In the genomic region with DNA sequence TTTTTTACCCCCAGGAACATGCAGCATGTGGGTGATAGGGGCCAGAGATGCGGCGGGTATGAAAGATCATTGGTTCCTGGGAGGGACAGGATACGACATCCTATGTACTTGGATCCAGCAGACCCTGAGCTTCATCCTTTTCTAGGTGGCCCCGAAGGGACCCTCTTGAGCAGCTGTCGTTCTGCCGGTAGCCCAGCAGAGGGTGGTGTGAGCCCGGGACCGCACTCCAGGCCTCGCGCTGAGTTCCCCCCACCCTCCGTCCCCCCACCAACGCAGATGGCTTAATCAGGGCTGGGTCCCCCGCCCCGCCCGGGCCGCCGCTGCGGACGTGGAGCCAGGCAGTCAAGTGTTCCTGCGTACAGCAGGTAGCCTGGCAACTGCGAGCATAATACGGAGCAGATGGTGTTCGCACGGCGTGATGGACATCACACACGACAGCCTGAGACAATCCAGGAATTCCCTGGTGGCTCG, we compare ENCODE assay signal across 8 mouse cellular contexts. TPM values are rescaled to one million over a fixed set of nuclear protein-coding genes. Genes with fewer than 3 reads are reported as not detected.
A peak's percentile ranks its signal among the peaks of the same experiment; 100 is the strongest.
DNase-seq lines count a peak whose midpoint lies in the region; ATAC-seq lines count a peak whose summit lies in the region.

No protein-coding gene starts in this region.

- H3K4me3 ChIP-seq in embryonic facial prominence, embryonic 14.5 days (ENCODE audit: low read depth, low read length) = peak overlapping the region; percentile 40
- peak overlapping the region; percentile 43 for H3K4me3 ChIP-seq in limb, embryonic 13.5 days
- H3K4me3 ChIP-seq in midbrain, embryonic 16.5 days (ENCODE audit: low read depth, low read length) = peak overlapping the region; percentile 35

- 1% methylated on average over 23 of the region's 27 CpGs for WGBS in embryonic facial prominence, embryonic 14.5 days
- WGBS in limb, embryonic 13.5 days = under 1% methylated on average over 27 of the region's 27 CpGs
- 0% methylated on average over 27 of the region's 27 CpGs for WGBS in midbrain, embryonic 16.5 days

- H3K27me3 ChIP-seq in embryonic facial prominence, embryonic 14.5 days (replicated peaks; ENCODE audit: control insufficient read depth, insufficient read depth, low read length) = no peaks in the 10 kb centered on the region
- H3K27me3 ChIP-seq in limb, embryonic 13.5 days = 0 out of 2 replicates have a peak, but pooled peaks cover 3% of the 10 kb centered on the region
- H3K27me3 ChIP-seq in midbrain, embryonic 16.5 days (ENCODE audit: control insufficient read depth, insufficient read depth, low read depth, low read length) = no peaks in the 10 kb centered on the region

- peaks cover 23% of the 10 kb centered on the region for H3K4me1 ChIP-seq in embryonic facial prominence, embryonic 14.5 days (ENCODE audit: control insufficient read depth, insufficient read depth, low read length)
- peaks cover 49% of the 10 kb centered on the region for H3K4me1 ChIP-seq in limb, embryonic 13.5 days
- peaks cover 29% of the 10 kb centered on the region for H3K4me1 ChIP-seq in midbrain, embryonic 16.5 days (ENCODE audit: control insufficient read depth, insufficient read depth, low read length)

- peak; percentile 95 for ATAC-seq in embryonic facial prominence, embryonic 14.5 days (ENCODE audit: low read depth)
- peak; percentile 89 for ATAC-seq in limb, embryonic 13.5 days (ENCODE audit: low FRiP score, low read depth)
- ATAC-seq in midbrain, embryonic 16.5 days = peak; percentile 96

- H3K4me2 ChIP-seq in embryonic facial prominence, embryonic 14.5 days (ENCODE audit: low read depth, low read length) = peak overlapping the region; percentile 74
- H3K4me2 ChIP-seq in limb, embryonic 13.5 days (replicated peaks) = peak overlapping the region; percentile 78
- peak overlapping the region; percentile 68 for H3K4me2 ChIP-seq in midbrain, embryonic 16.5 days (ENCODE audit: low read length)

- no peaks in the 10 kb centered on the region for H3K9me3 ChIP-seq in embryonic facial prominence, embryonic 14.5 days (ENCODE audit: control insufficient read depth, low read length)
- no peaks in the 10 kb centered on the region for H3K9me3 ChIP-seq in limb, embryonic 13.5 days
- no peaks in the 10 kb centered on the region for H3K9me3 ChIP-seq in midbrain, embryonic 16.5 days (replicated peaks; ENCODE audit: control insufficient read depth, low read length, poor library complexity, severe bottlenecking)

- H3K27ac ChIP-seq in embryonic facial prominence, embryonic 14.5 days (replicated peaks; ENCODE audit: low read depth, low read length) = peak overlapping the region; percentile 81
- peak overlapping the region; percentile 72; the same call in 1 of the 2 replicates for H3K27ac ChIP-seq in limb, embryonic 13.5 days
- H3K27ac ChIP-seq in midbrain, embryonic 16.5 days (ENCODE audit: low read length) = peak overlapping the region; percentile 93

- peak; percentile 30 to 50 for DNase-seq in urinary bladder, adult 18-20 months (ENCODE audit: low spot score in 2 of 2)
- DNase-seq in urinary bladder, postnatal 10 days (ENCODE audit: low spot score) = no peak
- peak; percentile 95 for DNase-seq in embryonic facial prominence, embryonic 14.5 days (ENCODE audit: low spot score)
- DNase-seq in heart, adult 9 months (ENCODE audit: low spot score in 2 of 2) = peak; percentile 71 to 76
- DNase-seq in kidney, adult 9 months = peak; percentile 43
- peak; percentile 38 to 68 for DNase-seq in spleen, postnatal 10 days (ENCODE audit: low spot score in 2 of 2)

- no peaks in the 10 kb centered on the region for H3K36me3 ChIP-seq in embryonic facial prominence, embryonic 14.5 days (ENCODE audit: control insufficient read depth, insufficient read depth, low read length)
- H3K36me3 ChIP-seq in limb, embryonic 13.5 days = peaks cover 9% of the 10 kb centered on the region; the same call in 1 of the 2 replicates
- H3K36me3 ChIP-seq in midbrain, embryonic 16.5 days (ENCODE audit: control insufficient read depth, insufficient read depth, low read length) = no peaks in the 10 kb centered on the region

- H3K9ac ChIP-seq in embryonic facial prominence, embryonic 14.5 days (ENCODE audit: low read depth, low read length) = peak overlapping the region; percentile 57
- H3K9ac ChIP-seq in limb, embryonic 13.5 days = peak overlapping the region; percentile 55
- H3K9ac ChIP-seq in midbrain, embryonic 16.5 days (ENCODE audit: low read depth, low read length) = peak overlapping the region; percentile 62

RNA-seq across cellular contexts. Expression of gene Mgst2, which starts 41.2 kb away (rescaled TPM):
- 4.1 and 6.6 TPM in 2 replicates for polyA plus RNA-seq in embryonic facial prominence, embryonic 14.5 days (2014; fragmentation: Nextera tagmentation; extraction: Ambion mirVana)
- 1.9 TPM in 2 replicates for polyA plus RNA-seq in limb, embryonic 13.5 days (2015; fragmentation: Nextera tagmentation; extraction: Ambion mirVana)
- polyA plus RNA-seq in midbrain, embryonic 16.5 days (2015; fragmentation: Nextera tagmentation; extraction: Ambion mirVana) = 0.66 and 0.94 TPM in 2 replicates
